Mouse (Mus musculus): Measurements from ENCODE around the gene Ssh3.
A peak's percentile ranks its signal among the peaks of the same experiment; 100 is the strongest.
"Not testable (repeated sequence)": the region's sequence is repeated elsewhere in the genome, so short reads cannot be mapped to it uniquely, and the experiment has no call there.

Ssh3 gene

DNA sequence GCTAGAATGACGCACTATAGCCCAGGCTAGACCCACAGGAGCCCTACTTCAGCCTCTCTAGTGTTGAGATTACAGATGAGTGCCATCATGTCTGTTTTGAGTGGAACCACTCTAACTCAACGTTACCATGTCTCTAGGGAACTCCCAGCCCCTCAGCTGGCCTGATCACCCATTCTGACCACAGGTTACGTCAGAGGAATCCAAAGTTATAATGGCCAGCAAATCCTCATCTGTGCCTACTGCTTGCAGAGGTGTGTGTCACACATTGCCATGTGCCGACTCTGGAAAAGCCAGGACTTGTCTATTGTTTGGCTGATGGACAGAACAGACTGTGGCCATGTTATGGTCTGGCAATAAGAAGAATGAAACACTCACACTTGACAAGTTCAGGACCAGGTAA is 26.4 kb upstream of the Ssh3 start:
- no peak for DNase-seq

DNA sequence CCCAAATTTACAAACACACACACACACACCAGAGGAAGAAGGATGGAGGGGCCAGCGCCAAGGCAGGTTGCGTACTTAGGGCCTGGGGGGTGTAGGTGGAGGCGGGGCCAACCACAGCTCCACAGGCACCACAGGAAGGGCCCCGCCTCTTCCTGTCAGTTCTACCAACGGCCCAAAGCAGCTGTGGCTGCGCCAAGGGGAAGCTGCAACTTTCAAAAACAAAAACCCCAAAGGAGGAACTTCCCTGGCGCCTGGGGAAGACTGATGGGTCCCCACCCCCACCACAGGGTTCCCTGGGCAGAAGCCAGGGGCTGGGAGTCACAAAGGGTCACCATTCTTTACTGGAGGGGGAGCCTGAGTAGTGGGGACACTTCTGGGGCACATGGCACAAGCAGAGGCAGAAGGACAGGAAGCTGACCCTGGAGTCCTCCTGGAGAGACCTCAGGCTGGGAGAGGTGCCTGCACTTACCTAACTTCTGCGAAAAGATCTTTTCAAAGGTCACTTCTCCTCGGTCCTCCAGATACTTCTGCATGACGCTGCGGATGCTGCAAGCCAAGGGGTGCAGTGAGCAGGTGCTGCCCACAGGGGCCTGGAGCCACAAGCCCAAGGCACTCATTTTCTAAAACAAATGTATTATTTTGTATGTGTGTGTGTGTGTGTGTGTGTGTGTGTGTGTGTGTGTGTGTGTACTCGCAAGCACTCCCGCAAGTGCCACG is 25.6 kb upstream of the Ssh3 start:
- DNase-seq = no peak

DNA sequence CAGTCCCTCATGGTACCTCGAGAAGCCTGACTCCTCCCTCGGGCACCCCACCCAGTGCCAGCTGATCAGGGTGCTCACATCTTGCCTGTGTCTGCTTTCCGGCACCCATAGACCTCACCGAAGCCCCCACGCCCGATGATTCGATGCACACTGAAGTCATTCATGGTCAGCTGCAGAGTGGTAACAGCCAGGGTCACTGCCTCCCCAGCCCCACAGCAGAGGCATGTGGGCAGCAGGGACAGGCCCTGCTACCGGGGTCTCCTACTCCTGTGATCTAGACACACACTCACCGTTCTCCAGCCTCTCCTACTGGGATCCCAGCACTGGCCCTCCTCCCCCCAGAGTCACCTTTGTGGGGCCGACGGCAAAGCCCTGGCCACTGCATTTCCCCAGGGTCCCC is 22.2 kb upstream of the Ssh3 start:
- no peak for DNase-seq

DNA sequence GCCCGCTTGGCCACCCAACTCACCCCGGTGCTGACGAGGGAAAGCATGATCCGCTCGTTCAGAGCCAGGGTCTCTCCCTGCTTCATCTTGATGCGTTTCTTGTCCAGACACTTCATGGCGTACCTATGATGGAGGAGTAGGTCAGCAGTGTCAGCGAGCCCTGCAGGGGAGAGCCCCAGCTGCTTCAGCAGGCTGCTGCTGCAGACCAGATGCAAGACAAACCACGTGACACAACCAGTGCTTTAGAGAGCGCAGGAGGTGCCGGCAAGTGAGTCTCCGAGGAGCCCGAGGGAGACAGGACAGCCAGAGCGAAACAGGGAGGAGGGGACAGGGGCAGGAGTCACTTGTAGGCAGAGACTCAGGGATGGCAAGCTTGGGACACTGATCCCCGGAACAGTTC is 21.8 kb upstream of the Ssh3 start:
- no peak for DNase-seq

DNA sequence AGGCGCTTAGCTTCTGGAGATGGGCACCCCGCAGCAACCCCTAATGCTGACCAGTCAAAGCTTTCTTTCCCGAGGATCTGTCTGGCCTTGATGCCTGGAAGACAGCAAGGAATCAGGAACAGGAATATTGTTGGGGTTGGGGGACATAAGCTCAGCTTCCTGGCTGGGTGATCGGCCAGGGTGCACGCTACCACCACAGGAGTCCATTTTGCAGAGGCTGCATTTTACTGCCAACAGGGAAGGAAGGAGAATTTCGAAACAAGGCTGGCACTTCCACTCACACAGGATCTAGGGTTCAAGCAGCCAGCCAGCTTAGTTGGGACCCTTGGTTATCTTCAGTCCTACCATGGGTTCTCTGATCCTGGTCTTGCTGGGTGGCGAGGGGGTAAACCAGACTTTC is 14.7 kb upstream of the Ssh3 start:
- no peak for DNase-seq

DNA sequence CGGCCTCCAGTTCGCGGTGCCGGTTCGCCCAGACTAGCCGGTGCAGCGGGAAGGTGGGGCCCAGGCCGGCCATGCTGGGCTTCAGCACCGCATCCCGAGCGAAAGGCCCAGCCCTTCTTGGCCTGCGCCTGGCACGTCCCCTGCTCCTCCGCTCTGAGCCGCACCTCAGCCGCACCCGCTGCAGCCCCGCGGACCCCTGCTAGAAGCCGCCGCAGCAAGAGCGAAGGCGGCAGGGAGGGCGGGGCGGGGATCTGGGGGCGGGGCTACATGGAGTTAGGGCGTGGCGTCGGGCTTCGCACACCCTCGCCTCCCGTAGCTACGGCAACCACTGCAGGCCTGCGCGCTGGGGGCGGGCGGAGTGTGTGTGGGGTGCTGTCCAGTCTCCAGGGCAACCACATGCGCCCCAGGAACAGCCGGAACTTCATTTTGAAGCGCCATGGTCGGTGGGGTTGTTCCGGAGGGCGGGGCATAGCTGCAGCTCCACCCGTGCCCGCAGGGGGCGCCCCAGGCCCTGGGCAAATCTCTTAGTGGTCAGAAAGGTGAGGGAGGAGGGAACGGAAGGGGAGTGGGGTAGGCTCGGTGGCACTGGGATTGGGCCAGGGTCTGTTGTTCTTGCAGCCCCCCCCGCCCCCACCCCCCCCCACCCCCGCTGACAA is 14.0 kb upstream of the Ssh3 start, which contains the start of gene Ankrd13d:
Gene Ankrd13d, minus strand, starts transcription at position 240 of the 656 bp plus-strand sequence.
- DNase-seq = peak; percentile 86

DNA sequence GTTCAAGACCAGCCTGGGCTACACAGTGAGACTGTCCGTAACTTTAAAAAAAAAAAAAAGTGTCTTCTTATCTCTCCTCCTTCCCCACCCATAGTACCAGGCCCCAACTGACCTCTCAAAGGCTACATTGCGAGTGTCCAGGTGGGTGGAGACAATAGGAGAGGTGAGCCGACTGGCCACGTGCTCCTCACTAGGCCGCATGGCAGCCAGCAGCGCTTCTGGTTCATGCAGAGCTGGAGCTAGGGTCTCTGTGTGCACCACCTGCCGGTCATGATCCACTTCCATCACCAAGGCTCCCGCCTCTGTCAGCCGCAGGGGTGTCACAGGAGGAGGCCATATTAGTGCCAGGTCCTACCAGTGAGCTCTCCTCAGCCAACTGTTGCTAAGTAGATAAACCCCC is 11.4 kb upstream of the Ssh3 start:
- no peak for DNase-seq

DNA sequence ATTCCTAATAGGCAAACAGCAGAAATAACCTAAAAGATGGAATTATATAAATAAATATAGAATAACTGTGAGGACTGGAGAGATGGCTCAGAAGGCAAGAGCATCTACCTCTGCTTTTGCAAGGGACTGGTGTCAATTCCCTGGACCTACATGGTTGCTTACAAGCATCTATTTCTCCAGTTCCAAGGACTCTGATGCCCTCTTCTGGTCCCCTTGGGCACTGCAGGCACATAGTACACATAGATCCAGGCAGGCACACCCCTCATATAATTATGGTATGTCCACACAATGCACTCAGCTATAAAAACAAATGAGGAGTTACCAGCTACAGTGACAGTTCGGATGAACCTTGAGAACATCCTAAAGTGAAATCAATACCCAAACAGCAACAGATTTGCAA is 10.5 kb upstream of the Ssh3 start:
- no peak for DNase-seq

DNA sequence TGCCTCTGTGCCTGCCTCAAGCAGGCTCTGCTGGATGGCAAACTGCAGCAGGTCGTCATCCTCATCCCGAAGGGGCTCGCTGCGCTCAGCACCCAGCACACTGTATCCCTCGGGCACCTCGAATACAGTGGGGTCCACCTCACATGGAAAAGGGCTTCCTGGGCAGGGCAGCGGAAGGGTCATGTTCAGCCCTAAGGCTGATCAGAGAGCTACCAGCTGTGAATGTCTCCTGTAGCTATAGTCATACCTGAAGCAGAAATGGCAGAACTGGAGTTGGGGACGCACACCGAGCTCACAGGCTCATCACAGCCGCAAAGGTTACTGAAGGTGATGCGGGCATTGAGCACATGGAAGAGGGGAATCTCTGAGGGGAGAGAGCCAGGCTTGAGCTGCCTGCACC is 2.0 kb upstream of the Ssh3 start:
- peak; percentile 38 for DNase-seq

DNA sequence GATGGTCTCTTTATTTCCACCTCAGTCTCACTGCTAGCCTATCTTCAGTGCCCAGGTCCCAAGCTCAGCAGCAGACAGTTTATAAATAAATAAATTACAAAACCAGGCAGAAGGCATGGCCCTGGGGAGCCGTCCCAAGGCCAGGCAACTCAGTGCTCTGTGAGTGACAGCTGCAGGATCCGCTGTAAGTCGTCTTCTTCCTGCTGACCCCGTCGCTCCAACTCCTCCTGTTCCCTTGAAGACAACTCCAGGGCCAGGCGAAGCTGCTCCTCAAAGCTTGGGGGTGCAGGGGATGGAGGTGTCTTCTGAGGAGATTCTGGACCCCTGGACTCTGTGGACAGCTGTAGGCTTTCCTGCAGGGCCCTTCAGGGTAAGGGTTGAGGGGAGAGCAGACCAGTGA is 1.2 kb upstream of the Ssh3 start:
- peak; percentile 47 for DNase-seq

DNA sequence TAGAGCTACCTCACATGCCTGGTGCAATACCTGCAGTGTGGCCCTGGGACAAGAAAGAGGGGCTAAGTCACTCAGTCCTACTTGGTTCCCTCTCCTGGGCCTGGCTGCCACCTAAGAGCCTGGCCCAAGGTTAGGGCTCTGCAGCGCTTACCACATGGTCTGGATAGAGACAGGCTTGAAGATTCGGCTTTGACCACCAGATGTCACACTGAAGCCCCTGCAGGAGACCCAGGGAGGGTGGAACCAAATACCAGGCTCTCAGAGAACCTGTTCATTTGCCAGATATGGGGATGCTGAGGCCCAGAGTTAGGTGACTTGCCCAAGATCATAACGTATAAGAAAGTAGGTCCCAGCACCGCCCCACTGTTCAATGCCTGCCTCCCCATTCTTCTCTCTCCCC is 3.0 kb downstream of the Ssh3 start:
- no peak for DNase-seq

DNA sequence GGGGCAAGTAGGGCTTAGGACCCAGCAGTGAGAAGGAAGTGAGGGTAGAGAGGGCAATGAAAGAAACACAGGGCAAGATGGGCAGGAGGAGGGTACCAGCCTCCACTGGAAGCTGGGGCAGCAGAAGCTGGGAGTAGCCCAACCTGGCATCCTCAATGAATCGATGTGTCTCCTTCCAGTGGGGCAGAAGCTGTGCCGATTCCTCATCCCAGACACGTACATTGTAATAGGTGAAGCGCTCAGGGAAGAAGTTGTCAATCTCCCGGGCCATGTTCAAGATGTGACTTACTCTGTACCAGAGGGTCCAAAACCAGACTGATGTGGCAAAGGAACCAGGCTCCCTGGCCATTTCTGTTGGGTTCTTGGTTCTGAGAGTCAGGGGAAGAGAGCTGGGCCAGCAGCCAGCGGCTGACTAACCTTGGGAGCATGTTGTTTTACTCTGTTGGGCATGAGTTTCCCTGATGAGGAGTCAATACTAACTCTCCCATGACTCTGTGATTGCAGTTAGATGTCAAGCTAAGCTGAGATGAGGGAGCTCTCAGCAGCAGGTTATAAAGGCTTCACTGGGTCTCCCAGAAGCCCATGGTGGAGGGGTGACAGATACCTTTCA is 4.7 kb downstream of the Ssh3 start:
- DNase-seq = no peak

DNA sequence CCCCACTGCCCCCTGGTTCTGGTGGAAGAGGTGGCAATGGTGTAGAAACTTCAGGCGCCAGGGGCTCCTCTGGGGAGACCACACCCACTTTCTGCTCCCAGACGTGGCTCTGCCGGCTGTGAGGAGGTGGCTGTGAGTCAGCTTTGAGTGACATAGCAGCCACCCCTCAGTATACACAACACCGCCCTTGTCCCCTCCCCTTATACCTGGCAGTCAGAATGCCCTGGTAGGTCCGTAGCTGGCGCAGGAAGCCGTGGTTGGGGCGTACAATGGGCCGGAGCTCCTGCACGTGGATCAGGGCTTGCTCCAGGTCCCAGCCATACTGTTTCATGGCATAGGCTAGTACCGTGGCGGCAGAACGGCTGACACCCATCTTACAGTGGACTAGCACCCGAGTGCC is 5.3 kb downstream of the Ssh3 start:
- DNase-seq = no peak

DNA sequence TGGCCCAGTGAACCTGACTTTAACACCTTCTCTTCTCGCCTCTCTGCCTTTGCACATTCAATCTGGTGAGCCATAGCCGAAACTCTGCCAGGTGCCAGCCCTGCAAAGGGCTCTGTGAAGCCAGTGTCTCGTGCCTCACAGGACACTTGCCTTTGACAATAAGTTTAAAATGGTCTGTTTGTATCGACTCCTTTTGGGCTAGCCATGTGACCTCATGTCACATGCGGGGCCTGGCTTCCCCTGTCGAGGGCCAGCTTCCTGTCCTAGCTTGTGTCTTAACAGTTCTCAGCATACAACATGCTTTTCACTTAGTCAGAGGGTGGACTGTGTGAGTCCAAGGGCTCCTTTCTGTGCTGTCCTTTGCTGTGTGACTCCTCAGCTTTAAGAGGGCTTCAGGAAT is 6.2 kb downstream of the Ssh3 start:
- no peak for DNase-seq

DNA sequence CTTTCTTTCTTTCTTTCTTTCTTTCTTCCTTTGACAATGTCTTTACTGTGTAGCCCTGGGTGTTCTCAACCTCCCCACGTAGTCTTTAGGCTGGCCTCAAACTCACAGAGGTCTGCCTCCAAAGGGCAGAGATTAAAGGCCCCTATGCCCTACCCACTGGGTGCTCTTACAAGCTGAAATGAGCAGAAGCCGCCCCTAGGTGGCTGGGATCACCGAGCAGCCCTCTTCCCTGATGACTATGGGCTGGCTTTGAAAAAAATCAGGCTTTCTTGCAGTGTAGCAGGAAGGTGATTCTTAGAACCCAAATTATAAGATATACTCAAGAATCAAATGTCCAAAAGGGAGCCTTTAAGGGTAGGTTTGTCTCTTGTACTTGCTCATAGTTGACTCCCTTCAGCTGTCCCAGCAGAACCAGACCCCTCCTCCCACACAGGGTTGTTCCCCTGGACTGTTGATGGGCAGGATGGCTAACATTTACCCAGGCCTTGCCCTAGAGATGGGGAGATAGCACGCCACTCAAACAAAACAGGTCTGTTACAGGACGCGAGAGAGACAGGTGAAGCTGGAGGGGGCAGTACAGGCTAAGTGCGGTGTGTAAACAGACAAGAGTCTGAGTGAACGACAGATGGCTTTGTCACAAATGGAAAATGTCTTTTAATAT is 7.8 kb downstream of the Ssh3 start:
- no peak for DNase-seq

DNA sequence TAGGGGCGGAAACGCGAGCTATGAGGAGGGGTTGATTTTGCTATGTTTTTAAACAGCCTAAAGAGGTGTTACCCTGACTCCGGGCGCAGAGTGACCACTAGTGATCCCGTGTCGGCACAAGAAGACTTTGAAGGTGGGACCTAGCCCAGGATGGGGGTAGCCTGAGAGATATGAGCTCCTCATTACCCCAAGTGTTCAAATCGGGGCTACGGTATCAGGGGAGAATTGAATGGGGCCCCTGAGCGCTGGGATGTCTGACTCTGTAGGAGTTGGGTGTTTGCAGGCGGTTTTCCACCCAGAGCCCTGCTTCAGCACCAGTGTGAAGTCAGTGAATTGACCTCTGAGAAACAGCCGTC is 11.1 kb downstream of the Ssh3 start:
- no peak for DNase-seq

DNA sequence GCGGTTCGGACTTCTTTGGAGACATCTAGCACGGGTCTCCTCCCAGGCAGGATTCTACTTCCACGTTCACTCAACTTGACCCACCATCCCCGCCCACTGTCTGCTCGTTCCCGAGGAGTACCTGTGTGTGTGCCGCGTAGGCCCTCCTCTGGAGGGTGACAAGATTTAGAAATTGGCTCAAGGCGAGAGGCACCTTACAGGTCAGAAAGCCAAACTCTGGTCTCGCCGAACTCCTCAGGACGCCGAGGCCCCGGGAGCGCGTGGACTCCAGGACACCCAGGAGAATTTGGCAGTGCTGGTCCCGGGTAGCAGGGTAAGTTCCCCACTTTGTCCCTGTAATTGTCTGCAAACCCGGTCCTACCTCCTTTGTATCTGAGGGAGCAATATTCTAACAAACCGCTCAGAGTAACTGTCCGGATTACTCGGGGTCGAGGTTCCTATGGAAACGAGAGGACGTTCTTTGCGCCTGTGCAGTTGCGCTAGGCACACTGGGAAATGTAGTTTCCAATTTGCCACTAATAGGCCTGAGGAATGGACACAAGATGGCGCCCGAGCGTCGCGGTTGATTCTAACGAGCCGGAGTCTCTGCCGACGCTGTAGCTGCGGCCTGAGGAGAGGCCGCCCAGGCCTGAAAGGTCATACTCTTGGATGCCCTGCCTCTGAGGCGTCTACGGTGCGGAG is 11.6 kb downstream of the Ssh3 start:
- DNase-seq = peak; percentile 90

DNA sequence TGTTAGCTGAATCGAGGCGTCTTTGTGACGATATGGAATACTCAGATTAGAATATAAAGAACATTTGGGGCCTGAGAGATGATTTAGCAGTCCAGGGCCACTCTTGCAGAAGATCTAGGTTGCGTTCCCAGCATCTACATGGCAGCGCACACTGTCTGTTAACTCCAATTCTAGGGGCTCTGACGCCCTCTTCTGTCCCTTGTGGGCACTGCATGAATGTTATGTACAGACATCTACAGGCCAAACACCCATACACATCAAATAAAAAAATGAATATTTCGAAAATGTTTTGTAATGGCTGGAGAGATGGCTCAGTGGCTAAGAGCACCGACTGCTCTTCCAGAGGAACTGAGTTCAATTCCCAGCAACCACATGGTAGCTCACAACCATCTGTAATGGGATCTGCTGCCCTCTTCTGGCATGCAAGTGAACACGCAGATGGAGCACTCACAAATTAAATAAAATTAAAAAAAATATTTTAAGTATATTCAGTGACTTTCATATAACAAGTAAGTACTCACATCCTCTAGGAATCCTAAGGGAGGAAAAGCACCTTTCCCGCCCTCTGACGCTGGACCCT is 13.3 kb downstream of the Ssh3 start:
- no peak for DNase-seq

DNA sequence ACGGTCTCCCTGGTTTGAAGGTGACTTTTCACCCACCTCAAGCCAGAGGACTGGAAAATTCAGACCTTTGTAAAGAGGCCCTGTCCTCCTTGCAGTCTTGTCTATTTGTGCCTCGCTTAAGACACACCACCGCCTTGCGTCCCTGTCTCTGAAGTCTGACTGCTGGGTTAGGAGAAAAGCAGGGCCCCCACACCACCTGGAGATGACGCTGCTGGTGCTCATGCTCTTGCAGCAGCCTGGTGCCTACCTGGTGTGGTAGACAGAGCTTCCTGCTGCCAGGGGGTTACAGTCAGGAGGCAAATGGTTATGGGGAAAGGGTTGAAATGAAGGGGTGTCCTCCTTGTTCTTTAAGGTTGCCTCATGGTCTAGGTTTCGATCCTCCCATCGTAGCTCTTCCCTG is 14.8 kb downstream of the Ssh3 start:
- no peak for DNase-seq

DNA sequence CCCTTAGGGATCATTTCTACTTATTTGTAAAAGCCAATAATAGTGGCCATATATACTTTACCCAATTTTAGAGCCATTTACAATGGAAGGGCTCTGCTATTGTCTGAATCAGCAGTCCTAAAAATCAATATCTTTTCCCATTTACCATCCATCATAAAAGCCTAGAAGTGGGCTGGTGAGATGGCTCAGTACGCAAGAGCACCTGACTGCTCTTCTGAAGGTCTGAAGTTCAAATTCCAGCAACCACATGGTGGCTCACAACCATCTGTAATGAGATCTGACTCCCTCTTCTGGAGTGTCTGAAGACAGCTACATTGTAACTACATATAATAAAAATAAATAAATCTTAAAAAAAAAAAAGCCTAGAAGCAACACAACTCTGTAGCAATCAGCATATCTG is 20.3 kb downstream of the Ssh3 start:
- DNase-seq = not testable (repeated sequence)

DNA sequence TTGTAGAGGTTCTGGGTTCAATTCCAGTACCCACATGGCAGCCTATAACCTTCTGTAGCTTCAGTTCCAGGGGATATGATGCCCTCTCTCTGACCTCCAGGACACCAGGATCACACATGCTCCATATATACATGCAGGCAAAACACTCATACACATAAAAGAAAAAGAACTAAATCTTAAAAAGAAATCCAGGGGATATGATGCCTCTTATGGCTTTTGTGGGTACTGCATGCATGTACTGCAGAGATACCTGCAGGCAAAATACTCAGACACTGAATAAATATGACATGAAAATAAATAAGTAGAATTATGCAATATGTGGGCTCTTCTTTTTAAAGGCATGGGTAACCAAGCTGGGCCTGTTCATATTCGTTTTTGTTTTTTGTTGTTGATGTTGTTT is 22.0 kb downstream of the Ssh3 start:
- no peak for DNase-seq

DNA sequence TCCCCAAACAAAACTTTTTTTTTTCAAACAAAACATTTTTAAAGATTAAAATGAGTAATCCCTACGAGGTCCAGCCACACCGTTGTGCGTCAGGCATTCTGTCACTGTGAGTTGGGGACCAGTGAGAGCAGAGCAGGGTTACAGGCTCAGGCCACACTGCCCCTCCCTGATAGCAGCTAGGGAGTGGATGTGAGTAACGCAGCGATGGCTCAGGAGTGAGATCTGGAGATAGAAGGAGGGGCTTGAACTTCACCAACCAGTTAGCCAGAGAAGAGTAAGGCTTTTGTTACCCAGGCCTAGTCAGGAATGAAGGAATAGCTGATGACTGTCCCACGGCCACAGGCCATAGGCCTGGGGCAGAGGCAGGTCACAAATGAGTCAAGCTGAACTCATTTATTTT is 24.2 kb downstream of the Ssh3 start:
- no peak for DNase-seq

DNA sequence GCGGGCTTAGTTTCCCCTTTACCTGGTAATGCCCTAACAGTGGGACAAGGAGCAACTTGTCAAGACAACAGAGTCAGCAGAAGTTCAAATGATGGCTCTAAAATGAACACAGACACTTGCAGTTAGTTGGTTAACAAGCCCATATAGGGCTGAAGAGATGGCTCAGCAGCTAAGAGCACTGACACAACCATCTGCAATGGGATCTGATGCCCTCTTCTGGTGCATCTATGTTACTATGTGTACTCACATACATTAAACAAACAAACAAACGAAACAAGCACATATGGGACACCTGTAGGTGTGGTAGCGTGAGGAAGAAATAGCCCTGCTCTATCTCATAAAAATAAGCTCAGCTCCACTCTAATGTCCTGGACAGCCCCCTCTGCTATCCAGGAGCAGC is 26.6 kb downstream of the Ssh3 start:
- no peak for DNase-seq

Data from cerebellum, adult 11-12 months (tissue).